Mouse (Mus musculus) G1E (cell line): ENCODE measurements around the gene Ggct. TPM values are rescaled to one million over a fixed set of nuclear protein-coding genes. Genes with fewer than 3 reads are reported as not detected.

Experiments
- ATAC-seq: 2 replicates; pipeline ENCODE4 v1.8.0; 2016; ENCODE audit warnings: mild to moderate bottlenecking; ENCODE audit not compliant: insufficient number of reproducible peaks, poor library complexity, low FRiP score, severe bottlenecking; ENCODE audit errors: extremely low read depth
- DNase-seq: peaks from one replicate; pipeline ENCODE4 v3.0.0; 2012; ENCODE audit warnings: low spot score
- H3K27me3 ChIP-seq: 2 replicates; pipeline ENCODE4 v1.6.1; 2012; ENCODE audit warnings: mild to moderate bottlenecking, low read length, inconsistent platforms; ENCODE audit not compliant: insufficient read depth
- H3K36me3 ChIP-seq: replicated peaks from 2 replicates; pipeline ENCODE3; 2012; ENCODE audit warnings: mild to moderate bottlenecking, inconsistent platforms
- H3K4me1 ChIP-seq: 2 replicates; pipeline ENCODE4 v1.6.1; 2012; ENCODE audit warnings: low read depth, low read length, inconsistent platforms, mixed read lengths; ENCODE audit not compliant: insufficient read depth
- H3K4me3 ChIP-seq: 2 replicates; pipeline ENCODE4 v1.5.1; 2012; ENCODE audit warnings: low read depth, mild to moderate bottlenecking, inconsistent platforms, low read length, moderate library complexity, mixed read lengths
- H3K9me3 ChIP-seq: replicated peaks from 2 replicates; pipeline ENCODE4 v1.6.1; 2012; ENCODE audit warnings: inconsistent platforms
- CTCF ChIP-seq: IDR thresholded peaks from 2 replicates; pipeline ENCODE4 v1.5.1; 2012; ENCODE audit warnings: low read depth, low read length, inconsistent platforms, mixed read lengths
- GATA1 ChIP-seq: IDR thresholded peaks from 2 replicates; pipeline ENCODE4 v1.6.1; 2012; ENCODE audit warnings: borderline replicate concordance, low read length, inconsistent platforms, mixed read lengths
- GATA2 ChIP-seq: IDR thresholded peaks from 2 replicates; pipeline ENCODE4 v1.6.1; 2012; ENCODE audit warnings: low read depth, low read length, inconsistent platforms, borderline replicate concordance
- POLR2AphosphoS5 ChIP-seq: IDR thresholded peaks from 2 replicates; pipeline ENCODE4 v1.6.1; 2012; ENCODE audit warnings: low read depth, low read length, inconsistent platforms; ENCODE audit not compliant: insufficient replicate concordance
- TAL1 ChIP-seq: conservative IDR thresholded peaks from 2 replicates; pipeline ENCODE4 v1.6.1; 2012; ENCODE audit warnings: low read depth, low read length, inconsistent platforms, mixed read lengths
- polyA plus RNA-seq: library from polyadenylated mRNA; stranded (reverse); fragments of >175 nt; gene quantifications from 2 replicates; pipeline ENCODE4 v1.2.3, GENCODE M21; 2012
- total RNA-seq, 2 experiments: library from RNA; stranded (forward) in 1 of 2; stranded (reverse) in 1 of 2; fragments of 200-1000 nt in 1 of 2; fragments of >200 nt in 1 of 2; fragmentation: Nextera tagmentation in 1 of 2; gene quantifications; 2 replicates each; pipeline ENCODE4 v1.2.3; 2014 to 2017

Ggct gene
- total and polyA plus RNA-seq, 3 experiments = 10.8 to 15.5 (median 13.9) TPM

DNA sequence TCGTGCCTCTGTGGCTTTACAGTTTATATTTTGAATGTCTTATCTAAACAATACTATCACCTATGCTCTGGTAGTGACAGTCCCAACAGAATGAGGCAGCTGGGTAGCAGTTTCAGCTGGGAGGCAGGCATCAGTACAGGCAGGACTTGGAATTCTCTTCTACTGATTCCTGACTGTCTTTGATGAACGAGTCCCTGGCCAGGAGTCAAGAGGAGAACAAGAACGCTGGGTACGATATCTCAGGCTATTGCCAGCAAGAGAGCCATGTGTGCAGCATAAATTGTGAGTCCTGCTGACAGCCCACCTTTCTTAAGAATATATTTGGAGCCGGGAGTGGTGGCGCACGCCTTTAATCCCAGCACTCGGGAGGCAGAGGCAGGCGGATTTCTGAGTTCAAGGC lies 22.2 kb downstream of the Ggct start:
- peaks cover 38% of the 10 kb centered on the region for H3K27me3 ChIP-seq
- H3K4me1 ChIP-seq = peaks cover 12% of the 10 kb centered on the region
- H3K36me3 ChIP-seq = no peaks in the 10 kb centered on the region
- ATAC-seq (no peak), DNase-seq (no peak)
- no peaks in the 10 kb centered on the region for H3K9me3 ChIP-seq
- TF ChIP-seq GATA2 (no peak), CTCF (no peak)
- H3K4me3 ChIP-seq = no peak overlapping the region

GRCm38 (mm10) chr6:54969801-54970200 lies 22.9 kb downstream of the Ggct start:
- Histone ChIP-seq H3K9me3 (no peaks in the 10 kb centered on the region), H3K36me3 (no peaks in the 10 kb centered on the region), H3K4me1 (peaks cover 11% of the 10 kb centered on the region), H3K27me3 (peaks cover 36% of the 10 kb centered on the region), H3K4me3 (no peak overlapping the region)
- TF ChIP-seq POLR2AphosphoS5 (no peak), GATA1 (no peak), TAL1 (no peak), GATA2 (no peak), CTCF (no peak)
- no peak for DNase-seq
- ATAC-seq = no peak

- H3K9me3 ChIP-seq = no peaks in the 10 kb centered on the region
- peaks cover 7% of the 10 kb centered on the region for H3K4me1 ChIP-seq
These were observed 25.2 kb downstream of the Ggct start for GRCm38 (mm10) chr6:54967591-54967990.

DNA sequence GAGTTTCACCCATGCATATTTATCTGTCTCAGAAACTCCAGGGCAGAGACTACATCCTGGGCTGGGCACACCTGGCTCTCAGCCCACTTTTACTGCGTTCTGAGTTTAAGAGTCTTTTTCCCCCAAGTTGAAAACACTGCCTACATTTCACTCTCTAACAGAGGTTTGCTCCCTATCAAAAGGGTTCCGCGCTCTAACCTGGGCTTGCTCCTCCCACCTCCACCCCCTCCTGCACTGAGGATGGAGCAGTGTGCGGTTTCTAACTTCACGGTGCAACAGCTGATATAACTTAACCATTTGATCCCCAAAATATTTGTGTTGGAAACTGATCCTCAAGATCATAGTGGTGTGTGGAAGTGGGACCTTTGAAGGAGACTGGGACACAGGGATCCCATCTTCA lies 27.5 kb downstream of the Ggct start:
- ATAC-seq = no peak

More at GRCm38 (mm10) chr6:54967591-54967990, 25.2 kb downstream of the Ggct start:
- Histone ChIP-seq H3K27me3 (peaks cover 29% of the 10 kb centered on the region), H3K4me3 (no peak overlapping the region), H3K36me3 (no peaks in the 10 kb centered on the region)
- no peak for DNase-seq
- no peak for ATAC-seq
- TF ChIP-seq CTCF (no peak), TAL1 (no peak), POLR2AphosphoS5 (no peak), GATA2 (no peak), GATA1 (no peak)

DNA sequence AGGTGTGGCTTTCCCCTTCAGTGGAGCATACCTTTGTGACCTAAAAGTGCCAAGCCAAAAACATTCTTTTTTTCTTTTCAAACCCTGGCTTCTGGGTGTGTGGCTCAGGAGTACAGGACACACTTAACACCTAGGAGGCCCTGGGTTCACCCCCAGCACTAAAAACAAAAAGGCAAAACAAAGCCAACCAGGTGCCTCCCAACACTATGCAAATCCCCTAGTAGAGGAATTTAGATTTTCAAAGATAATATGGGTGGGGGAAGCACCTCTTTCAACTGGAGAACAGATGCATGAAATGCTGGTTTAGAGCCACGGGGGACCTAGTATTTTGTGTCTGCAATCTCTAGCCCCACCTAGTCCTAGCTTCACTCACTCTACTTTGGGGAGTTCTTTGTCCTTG lies 28.0 kb downstream of the Ggct start:
- H3K27me3 ChIP-seq = peaks cover 10% of the 10 kb centered on the region
- no peak for DNase-seq
- no peak overlapping the region for H3K4me3 ChIP-seq
- no peaks in the 10 kb centered on the region; the same call in 1 of the 2 replicates for H3K4me1 ChIP-seq
- ATAC-seq = no peak
- TF ChIP-seq POLR2AphosphoS5 (no peak), GATA1 (no peak), CTCF (no peak), GATA2 (no peak), TAL1 (no peak)
- no peaks in the 10 kb centered on the region for H3K9me3 ChIP-seq
- H3K36me3 ChIP-seq = no peaks in the 10 kb centered on the region

More for the DNA sequence above, 27.5 kb downstream of the Ggct start:
- no peak for DNase-seq
- TF ChIP-seq CTCF = no peak
- TF ChIP-seq GATA2 = no peak
- TF ChIP-seq GATA1 = no peak
- TF ChIP-seq POLR2AphosphoS5 = no peak
- no peak for TF ChIP-seq TAL1
- no peaks in the 10 kb centered on the region for H3K36me3 ChIP-seq
- peaks cover 13% of the 10 kb centered on the region for H3K27me3 ChIP-seq
- no peaks in the 10 kb centered on the region for H3K9me3 ChIP-seq
- H3K4me1 ChIP-seq = no peaks in the 10 kb centered on the region; the same call in 1 of the 2 replicates
- H3K4me3 ChIP-seq = no peak overlapping the region

GRCm38 (mm10) chr6:54963599-54963998 lies 29.2 kb downstream of the Ggct start:
- DNase-seq (no peak), ATAC-seq (no peak)
- peaks cover 10% of the 10 kb centered on the region for H3K27me3 ChIP-seq
- H3K9me3 ChIP-seq = no peaks in the 10 kb centered on the region
- no peak overlapping the region for H3K4me3 ChIP-seq
- TF ChIP-seq GATA1 (no peak), TAL1 (no peak), CTCF (no peak), GATA2 (no peak), POLR2AphosphoS5 (no peak)
- H3K4me1 ChIP-seq = no peaks in the 10 kb centered on the region; the same call in 1 of the 2 replicates
- no peaks in the 10 kb centered on the region for H3K36me3 ChIP-seq

DNA sequence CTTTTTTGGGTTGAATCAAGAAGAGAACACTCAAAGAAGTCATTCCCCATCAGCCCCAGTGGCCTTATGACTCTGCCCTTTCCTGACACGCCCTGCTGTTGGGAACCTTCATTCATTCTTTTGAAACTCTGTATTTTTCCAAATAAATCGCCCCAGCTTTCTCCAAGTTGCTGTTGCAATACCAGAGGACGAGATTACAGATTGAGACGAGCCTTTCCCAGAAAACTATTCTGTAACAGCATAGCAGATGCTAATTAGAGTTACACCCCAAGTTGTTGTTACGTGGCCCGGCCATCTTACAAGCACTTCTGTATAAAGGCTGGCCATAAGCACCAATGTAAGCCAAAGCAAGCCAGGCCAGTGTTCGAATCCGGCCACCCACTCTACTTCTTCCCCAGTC lies 35.1 kb downstream of the Ggct start:
- H3K4me1 ChIP-seq = no peaks in the 10 kb centered on the region
- DNase-seq (no peak), ATAC-seq (no peak)
- no peaks in the 10 kb centered on the region for H3K36me3 ChIP-seq
- no peaks in the 10 kb centered on the region for H3K9me3 ChIP-seq
- H3K27me3 ChIP-seq = peaks cover 9% of the 10 kb centered on the region
- H3K4me3 ChIP-seq = no peak overlapping the region
- TF ChIP-seq CTCF (no peak), GATA2 (no peak), TAL1 (no peak)
